Mouse (Mus musculus) layer of hippocampus, postnatal 14 days (tissue): Measurements from ENCODE around the gene Rhox3h. TPM values are rescaled to one million over a fixed set of nuclear protein-coding genes. Genes with fewer than 3 reads are reported as not detected.
"Not testable (repeated sequence)": the region's sequence is repeated elsewhere in the genome, so short reads cannot be mapped to it uniquely, and the experiment has no call there.

ENCODE experiments used
- DNase-seq, 2 experiments: peaks; one replicate each; pipeline ENCODE4 v3.0.0; 2021 to 2022; ENCODE audit warnings: low spot score in 2 of 2, mixed read lengths in 1 of 2
- long read RNA-seq, 2 experiments: library from polyadenylated mRNA; stranded (forward); transcript quantifications; one replicate each; pipeline ENCODE4 v2.0.0; 2021
- total RNA-seq, 2 experiments: library from RNA; stranded (reverse); gene quantifications; 2 replicates each; pipeline ENCODE4 v1.2.3; 2021

Gene Rhox3h
- not detected for total RNA-seq
- long read RNA-seq, experiment 1 = 0 reads
- long read RNA-seq, experiment 2 = 0 reads

GRCm38 (mm10) chrX:37668664-37669063 is at the start of gene Rhox3h:
Gene Rhox3h, minus strand, starts transcription at chrX:37668764.
- not testable (repeated sequence) for DNase-seq

GRCm38 (mm10) chrX:37701821-37702387 is 33.3 kb upstream of the Rhox3h start:
- DNase-seq = no peak

- DNase-seq = no peak
These were observed 23.7 kb upstream of the Rhox3h start for GRCm38 (mm10) chrX:37692261-37692660.

- no peak for DNase-seq
These were observed 14.6 kb upstream of the Rhox3h start for GRCm38 (mm10) chrX:37683031-37683715.

- not testable (repeated sequence) for DNase-seq
These were observed 4.6 kb upstream of the Rhox3h start, which contains the start of gene Rhox2h for GRCm38 (mm10) chrX:37673177-37673576. Gene Rhox2h, minus strand, starts transcription at chrX:37673277.

- not testable (repeated sequence) for DNase-seq
These were observed 17.3 kb downstream of the Rhox3h start, which contains the start of gene Rhox4g for GRCm38 (mm10) chrX:37651227-37651626. Gene Rhox4g, minus strand, starts transcription at chrX:37651327.

- DNase-seq = not testable (repeated sequence)
These were observed 25.2 kb downstream of the Rhox3h start, which contains the start of gene Rhox2g for GRCm38 (mm10) chrX:37643370-37643769. Gene Rhox2g, minus strand, starts transcription at chrX:37643470.

GRCm38 (mm10) chrX:37628512-37628911 is 40.1 kb downstream of the Rhox3h start, which contains the start of gene Rhox3g:
Gene Rhox3g, minus strand, starts transcription at chrX:37628612.
- DNase-seq = not testable (repeated sequence)

Other genes with a start within 250 kb of the Rhox3h start
- not detected for gene Rhox4b, start 236.3 kb downstream of the Rhox3h start, total RNA-seq
- not detected for gene Rhox2c, start 215.1 kb downstream of the Rhox3h start, total RNA-seq
- gene Rhox3c, start 210.2 kb downstream of the Rhox3h start, total RNA-seq = not detected
- gene Rhox4c, start 188.4 kb downstream of the Rhox3h start, total RNA-seq = not detected
- not detected for gene Rhox2d, start 175.3 kb downstream of the Rhox3h start, total RNA-seq
- gene Rhox4d, start 154.4 kb downstream of the Rhox3h start, total RNA-seq = not detected
- not detected for gene Rhox2e, start 138.3 kb downstream of the Rhox3h start, total RNA-seq
- not detected for gene Rhox3e, start 126.7 kb downstream of the Rhox3h start, total RNA-seq
- gene Rhox4e, start 111.4 kb downstream of the Rhox3h start, total RNA-seq = not detected
- not detected for gene Rhox2f, start 97.4 kb downstream of the Rhox3h start, total RNA-seq
- gene Rhox3f, start 87.8 kb downstream of the Rhox3h start, total RNA-seq = not detected
- gene Rhox4f, start 61.1 kb downstream of the Rhox3h start, total RNA-seq = not detected
- gene Rhox3g, start 40.2 kb downstream of the Rhox3h start, total RNA-seq = not detected
- gene Rhox2g, start 25.3 kb downstream of the Rhox3h start, total RNA-seq = not detected
- gene Rhox4g, start 17.4 kb downstream of the Rhox3h start, total RNA-seq = not detected
- not detected for gene Rhox2h, start 4.5 kb upstream of the Rhox3h start, total RNA-seq
- gene Rhox5, start 136.1 kb upstream of the Rhox3h start, total RNA-seq = not detected
- not detected for gene Rhox6, start 158.1 kb upstream of the Rhox3h start, total RNA-seq
- not detected for gene Rhox7a, start 162.9 kb upstream of the Rhox3h start, total RNA-seq
- gene Rhox8, start 210.2 kb upstream of the Rhox3h start, total RNA-seq = not detected
- gene Rhox7b, start 228.5 kb upstream of the Rhox3h start, total RNA-seq = not detected
- not detected for gene Rhox9, start 233.0 kb upstream of the Rhox3h start, total RNA-seq